Mouse (Mus musculus) stomach, embryonic 16.5 days (tissue): ENCODE measurements at regions not wholly inside any gene's neighbourhood (a gene's known extent, or its start where the extent isn't known, plus 50 kb on each side); places are given as distances from the start of the nearest gene placed in this dataset.

Experiments
- ATAC-seq: fragments of 200-750 bp; cut with Nextera tagmentation; 2 replicates; pipeline ENCODE4 v1.8.0; 2017; ENCODE audit warnings: moderate number of reproducible peaks, moderate TSS enrichment; ENCODE audit not compliant: insufficient read depth, low FRiP score
- H3K27ac ChIP-seq: fragments of 300-500 bp; sonication (generic); 2 replicates; pipeline ENCODE4 v1.5.1; 2014; ENCODE audit warnings: low read length
- H3K27me3 ChIP-seq: fragments of 300-500 bp; sonication (generic); 2 replicates; pipeline ENCODE4 v1.6.1; 2014; ENCODE audit warnings: low read length, control low read depth, mixed read lengths; ENCODE audit not compliant: control insufficient read depth, insufficient read depth
- H3K36me3 ChIP-seq: fragments of 300-500 bp; sonication (generic); 2 replicates; pipeline ENCODE4 v1.6.1; 2014; ENCODE audit warnings: low read length; ENCODE audit not compliant: control insufficient read depth, insufficient read depth
- H3K4me1 ChIP-seq: fragments of 300-500 bp; sonication (generic); 2 replicates; pipeline ENCODE4 v1.6.1; 2014; ENCODE audit warnings: low read length, control low read depth, mixed read lengths; ENCODE audit not compliant: control insufficient read depth, insufficient read depth
- H3K4me2 ChIP-seq: fragments of 300-500 bp; sonication (generic); 2 replicates; pipeline ENCODE4 v1.6.1; 2014; ENCODE audit warnings: low read depth, low read length, mixed read lengths
- H3K4me3 ChIP-seq: fragments of 300-500 bp; sonication (generic); replicated peaks from 2 replicates; pipeline ENCODE4 v1.5.1; 2014; ENCODE audit warnings: mild to moderate bottlenecking, low read length
- H3K9ac ChIP-seq: fragments of 300-500 bp; sonication (generic); 2 replicates; pipeline ENCODE4 v1.6.1; 2014; ENCODE audit warnings: low read length
- H3K9me3 ChIP-seq: fragments of 300-500 bp; sonication (generic); replicated peaks from 2 replicates; pipeline ENCODE4 v1.6.1; 2016; ENCODE audit warnings: low read length, control low read depth; ENCODE audit not compliant: control insufficient read depth
- WGBS: fragments of 180-500 bp; shearing (Covaris S2); extraction: QIAGEN DNeasy Blood & Tissue Kit; methylation state at CpG from one replicate; pipeline ENCODE4 v1.1.7; 2014; 5-methylcytosine and 5-hydroxymethylcytosine counted together

GRCm38 (mm10) chr12:32642493-32642892 is 176.9 kb upstream of the Nampt start:
- no peak for ATAC-seq
- 53% methylated on average over 1 of the region's 1 CpGs for WGBS
- no peak overlapping the region for H3K9ac ChIP-seq
- no peaks in the 10 kb centered on the region for H3K27me3 ChIP-seq
- H3K4me1 ChIP-seq, result no peaks in the 10 kb centered on the region
- no peak overlapping the region for H3K4me3 ChIP-seq
- no peak overlapping the region for H3K4me2 ChIP-seq
- no peaks in the 10 kb centered on the region for H3K9me3 ChIP-seq
- H3K36me3 ChIP-seq, result no peaks in the 10 kb centered on the region
- no peak overlapping the region for H3K27ac ChIP-seq

DNA sequence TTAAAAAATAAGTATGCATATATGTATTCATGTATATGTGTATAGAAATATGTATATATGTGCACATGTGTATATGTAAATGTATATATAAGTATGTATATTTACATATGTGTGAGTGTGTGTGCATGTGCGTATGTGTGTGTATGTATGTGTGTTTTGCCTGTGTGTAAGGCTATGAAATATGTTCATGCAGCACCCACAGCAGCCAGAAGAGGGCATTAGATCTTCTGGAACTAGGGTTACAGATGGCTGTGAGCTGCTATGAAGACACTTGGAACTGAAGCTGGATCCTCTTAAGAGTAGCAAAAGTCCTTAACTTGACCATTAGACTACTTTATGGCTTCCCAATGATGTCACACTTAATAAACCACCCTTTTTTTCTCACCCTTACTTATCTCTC is 166.2 kb upstream of the Nampt start:
- no peaks in the 10 kb centered on the region for H3K36me3 ChIP-seq
- no peak overlapping the region for H3K9ac ChIP-seq
- no peaks in the 10 kb centered on the region for H3K4me1 ChIP-seq
- no peaks in the 10 kb centered on the region for H3K9me3 ChIP-seq
- no peak overlapping the region for H3K4me3 ChIP-seq
- H3K27ac ChIP-seq, result no peak overlapping the region
- H3K4me2 ChIP-seq, result no peak overlapping the region
- H3K27me3 ChIP-seq, result no peaks in the 10 kb centered on the region
- 93% methylated on average over 1 of the region's 1 CpGs for WGBS
- ATAC-seq, result no peak

GRCm38 (mm10) chr12:32656194-32656593 is 163.2 kb upstream of the Nampt start:
- WGBS, result 64% methylated on average over 2 of the region's 2 CpGs
- ATAC-seq, result no peak
- Histone ChIP-seq H3K9ac (no peak overlapping the region), H3K4me1 (no peaks in the 10 kb centered on the region), H3K4me3 (no peak overlapping the region), H3K4me2 (no peak overlapping the region), H3K36me3 (no peaks in the 10 kb centered on the region), H3K9me3 (no peaks in the 10 kb centered on the region), H3K27ac (no peak overlapping the region), H3K27me3 (no peaks in the 10 kb centered on the region)

GRCm38 (mm10) chr12:32661782-32662413 is 157.4 kb upstream of the Nampt start:
- H3K4me3 ChIP-seq, result no peak overlapping the region
- H3K4me2 ChIP-seq, result no peak overlapping the region
- no peak overlapping the region for H3K9ac ChIP-seq
- H3K4me1 ChIP-seq, result no peaks in the 10 kb centered on the region
- ATAC-seq, result no peak
- H3K27me3 ChIP-seq, result no peaks in the 10 kb centered on the region
- H3K36me3 ChIP-seq, result no peaks in the 10 kb centered on the region
- no peak overlapping the region for H3K27ac ChIP-seq
- 74% methylated on average over 8 of the region's 8 CpGs for WGBS
- H3K9me3 ChIP-seq, result no peaks in the 10 kb centered on the region

GRCm38 (mm10) chr12:32666040-32666439 is 153.3 kb upstream of the Nampt start:
- 75% methylated on average over 1 of the region's 1 CpGs for WGBS

GRCm38 (mm10) chr12:32677908-32678307 is 141.4 kb upstream of the Nampt start:
- Histone ChIP-seq H3K9ac (no peak overlapping the region), H3K27ac (no peak overlapping the region), H3K4me3 (no peak overlapping the region), H3K9me3 (no peaks in the 10 kb centered on the region), H3K4me2 (no peak overlapping the region), H3K36me3 (no peaks in the 10 kb centered on the region), H3K27me3 (no peaks in the 10 kb centered on the region), H3K4me1 (no peaks in the 10 kb centered on the region)
- WGBS, result 70% methylated on average over 1 of the region's 1 CpGs
- no peak for ATAC-seq

More at GRCm38 (mm10) chr12:32666040-32666439, 153.3 kb upstream of the Nampt start:
- no peak for ATAC-seq
- Histone ChIP-seq H3K36me3 (no peaks in the 10 kb centered on the region), H3K27me3 (no peaks in the 10 kb centered on the region), H3K9ac (no peak overlapping the region), H3K27ac (no peak overlapping the region), H3K4me1 (no peaks in the 10 kb centered on the region), H3K4me3 (no peak overlapping the region), H3K4me2 (no peak overlapping the region), H3K9me3 (no peaks in the 10 kb centered on the region)

DNA sequence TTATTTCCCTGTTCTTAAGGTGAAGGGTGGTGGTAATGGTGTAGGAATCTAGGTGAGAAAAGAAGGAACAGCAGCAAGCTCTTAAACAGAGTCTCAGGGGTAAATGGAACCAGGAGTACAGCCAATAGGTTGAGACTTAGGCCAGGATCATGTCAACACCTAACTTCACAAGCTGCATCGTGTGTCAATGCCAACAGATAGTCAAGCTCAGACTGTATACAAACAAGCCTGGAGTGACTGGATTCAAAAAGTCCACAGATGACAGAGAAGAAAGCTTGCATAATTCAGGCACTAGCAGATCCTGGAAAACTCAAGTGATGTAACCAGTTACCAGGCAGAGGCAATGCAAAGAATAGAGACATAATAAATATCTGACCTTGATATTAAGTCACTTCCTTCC is 140.6 kb upstream of the Nampt start:
- Histone ChIP-seq H3K9ac (no peak overlapping the region), H3K27me3 (no peaks in the 10 kb centered on the region), H3K4me1 (no peaks in the 10 kb centered on the region), H3K9me3 (no peaks in the 10 kb centered on the region), H3K27ac (no peak overlapping the region), H3K4me3 (no peak overlapping the region), H3K36me3 (no peaks in the 10 kb centered on the region), H3K4me2 (no peak overlapping the region)
- WGBS, result 62% methylated on average over 1 of the region's 1 CpGs
- ATAC-seq, result no peak

- Histone ChIP-seq H3K9ac (no peak overlapping the region), H3K36me3 (no peaks in the 10 kb centered on the region), H3K27me3 (no peaks in the 10 kb centered on the region), H3K27ac (no peak overlapping the region), H3K9me3 (no peaks in the 10 kb centered on the region), H3K4me2 (no peak overlapping the region), H3K4me1 (no peaks in the 10 kb centered on the region), H3K4me3 (no peak overlapping the region)
- WGBS, result 85% methylated on average over 3 of the region's 3 CpGs
- no peak for ATAC-seq
Observed at GRCm38 (mm10) chr12:32681910-32682309, 137.4 kb upstream of the Nampt start.

DNA sequence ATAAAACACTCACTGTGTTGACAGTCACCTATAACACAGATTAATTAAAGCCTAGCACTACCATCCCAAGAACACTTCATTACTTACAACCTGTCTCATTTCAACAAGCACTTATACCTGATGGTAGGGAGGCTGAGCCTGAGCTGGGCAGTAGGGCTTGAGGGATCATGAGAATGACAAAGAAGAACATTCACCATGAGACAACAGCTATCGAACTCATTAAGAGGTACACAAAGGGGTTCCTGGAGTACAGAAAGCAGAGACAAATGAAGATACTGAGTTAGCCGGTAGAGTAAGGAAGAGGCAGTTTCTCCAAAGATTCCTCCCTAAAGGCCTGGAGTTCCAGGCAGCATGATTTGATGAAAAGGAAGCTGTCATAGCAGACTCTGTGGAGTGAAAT is 136.0 kb upstream of the Nampt start:
- 86% methylated on average over 2 of the region's 2 CpGs for WGBS

More for the DNA sequence above, 136.0 kb upstream of the Nampt start:
- Histone ChIP-seq H3K27me3 (no peaks in the 10 kb centered on the region), H3K27ac (no peak overlapping the region), H3K4me1 (no peaks in the 10 kb centered on the region), H3K36me3 (no peaks in the 10 kb centered on the region), H3K4me2 (no peak overlapping the region), H3K4me3 (no peak overlapping the region), H3K9me3 (no peaks in the 10 kb centered on the region), H3K9ac (no peak overlapping the region)
- ATAC-seq, result no peak
